Mouse (Mus musculus): ENCODE measurements around the gene Atxn7l3. TPM values are rescaled to one million over a fixed set of nuclear protein-coding genes. Genes with fewer than 3 reads are reported as not detected.

Atxn7l3 gene
- total RNA-seq, 2 experiments from 2014 or later = 236 to 242 TPM

- TF ChIP-seq CTCF (IDR thresholded peaks at IDR 0.05) = peak; percentile 19
- H3K27ac ChIP-seq = no peak overlapping the region
- DNase-seq (ENCODE audit: extremely low spot score in 1 of 2, low spot score in 2 of 2) = no peak
- intact Hi-C loops (cut with DNase I) = no loop called here
- no peak overlapping the region for H3K4me3 ChIP-seq
Observed at GRCm38 (mm10) chr11:102246871-102247270, 49.6 kb downstream of the Atxn7l3 start.

GRCm38 (mm10) chr11:102246273-102246635 lies 50.2 kb downstream of the Atxn7l3 start:
- DNase-seq (ENCODE audit: extremely low spot score in 1 of 2, low spot score in 2 of 2) = no peak
- TF ChIP-seq CTCF (IDR thresholded peaks at IDR 0.05) = no peak
- no peak overlapping the region for H3K4me3 ChIP-seq
- H3K27ac ChIP-seq = no peak overlapping the region
- intact Hi-C loops (cut with DNase I) = no loop called here

GRCm38 (mm10) chr11:102245581-102246272 lies 50.7 kb downstream of the Atxn7l3 start:
- intact Hi-C loops (cut with DNase I) = loop anchor here (1.0 kb wide), 2 partner anchors 29 to 44 kb away; no protein-coding TSS in a partner anchor
- Histone ChIP-seq H3K27ac (peak overlapping the region; percentile 0; the same call in 1 of the 2 replicates), H3K4me3 (peak overlapping the region; percentile 43)
- DNase-seq (ENCODE audit: extremely low spot score in 1 of 2, low spot score in 2 of 2) = peak in 1 of 2 experiments; percentile 29
- no peak for TF ChIP-seq CTCF (IDR thresholded peaks at IDR 0.05)

GRCm38 (mm10) chr11:102244926-102245449 lies 51.4 kb downstream of the Atxn7l3 start:
- intact Hi-C loops (cut with DNase I) = loop anchor here (1.0 kb wide), 2 partner anchors 29 to 44 kb away; no protein-coding TSS in a partner anchor
- no peak for TF ChIP-seq CTCF (IDR thresholded peaks at IDR 0.05)
- peak; percentile 85 to 87 for DNase-seq (ENCODE audit: extremely low spot score in 1 of 2, low spot score in 2 of 2)
- peak overlapping the region; percentile 0; the same call in 1 of the 2 replicates for H3K27ac ChIP-seq
- H3K4me3 ChIP-seq = peak overlapping the region; percentile 43

- H3K4me3 ChIP-seq = no peak overlapping the region
- TF ChIP-seq CTCF (IDR thresholded peaks at IDR 0.05) = peak; percentile 4
- no peak for DNase-seq (ENCODE audit: extremely low spot score in 1 of 2, low spot score in 2 of 2)
- intact Hi-C loops (cut with DNase I) = no loop called here
- H3K27ac ChIP-seq = no peak overlapping the region
Observed at GRCm38 (mm10) chr11:102241874-102242273, 54.6 kb downstream of the Atxn7l3 start.

GRCm38 (mm10) chr11:102241246-102241645 lies 55.2 kb downstream of the Atxn7l3 start:
- intact Hi-C loops (cut with DNase I) = no loop called here
- no peak for DNase-seq (ENCODE audit: extremely low spot score in 1 of 2, low spot score in 2 of 2)
- no peak for TF ChIP-seq CTCF (IDR thresholded peaks at IDR 0.05)
- Histone ChIP-seq H3K27ac (no peak overlapping the region), H3K4me3 (no peak overlapping the region)

- no peak for DNase-seq (ENCODE audit: extremely low spot score in 1 of 2, low spot score in 2 of 2)
- no peak overlapping the region for H3K4me3 ChIP-seq
- no peak for TF ChIP-seq CTCF (IDR thresholded peaks at IDR 0.05)
- H3K27ac ChIP-seq = no peak overlapping the region
- intact Hi-C loops (cut with DNase I) = no loop called here
Observed at GRCm38 (mm10) chr11:102240636-102241035, 55.8 kb downstream of the Atxn7l3 start.

Other genes with a start within 250 kb of the Atxn7l3 start
- gene Mpp2, start 208.1 kb downstream of the Atxn7l3 start, total RNA-seq (2021) = 100 to 1,000 TPM; 146 to 157 TPM
- not detected for gene Ppy, start 195.3 kb downstream of the Atxn7l3 start, total RNA-seq (2021)
- not detected for gene Pyy, start 188.8 kb downstream of the Atxn7l3 start, total RNA-seq (2021)
- under 1 TPM in 1 of 2 experiments, not detected in 1; 0.11 TPM for gene Nags, start 151.1 kb downstream of the Atxn7l3 start, total RNA-seq (2021)
- gene Tmem101, start 140.2 kb downstream of the Atxn7l3 start, total RNA-seq (2021) = 10 to 100 TPM; 20.8 to 23.0 TPM
- 10 to 100 TPM; 55.2 to 58.9 TPM for gene Lsm12, start 111.3 kb downstream of the Atxn7l3 start, total RNA-seq (2021)
- gene G6pc3, start 107.0 kb downstream of the Atxn7l3 start, total RNA-seq (2021) = 10 to 100 TPM; 62.9 to 69.8 TPM
- 100 to 1,000 TPM; 286 to 315 TPM for gene Hdac5, start 66.5 kb downstream of the Atxn7l3 start, total RNA-seq (2021)
- 1 to 10 TPM; 1.0 to 2.0 TPM for gene BC030867, start 47.7 kb downstream of the Atxn7l3 start, total RNA-seq (2021)
- gene Asb16, start 27.9 kb downstream of the Atxn7l3 start, total RNA-seq (2021) = 1 to 10 TPM; 1.2 to 1.4 TPM
- gene Tmub2, start 11.7 kb downstream of the Atxn7l3 start, total RNA-seq (2021) = 10 to 100 TPM; 66.6 to 74.4 TPM
- 100 to 1,000 TPM; 131 to 141 TPM for gene Ubtf, start 23.1 kb upstream of the Atxn7l3 start, total RNA-seq (2021)
- gene Slc4a1, start 69.6 kb upstream of the Atxn7l3 start, total RNA-seq (2021) = under 1 TPM; 0.16 to 0.43 TPM
- 100 to 1,000 TPM; 505 to 522 TPM for gene Rundc3a, start 96.8 kb upstream of the Atxn7l3 start, total RNA-seq (2021)
- 10 to 100 TPM; 65.7 to 68.6 TPM for gene Slc25a39, start 111.3 kb upstream of the Atxn7l3 start, total RNA-seq (2021)
- gene Grn, start 133.7 kb upstream of the Atxn7l3 start, total RNA-seq (2021) = 10 to 100 TPM; 58.1 to 66.2 TPM
- gene Fam171a2, start 151.1 kb upstream of the Atxn7l3 start, total RNA-seq (2021) = 100 to 1,000 TPM; 117 to 123 TPM
- gene Itga2b, start 173.5 kb upstream of the Atxn7l3 start, total RNA-seq (2021) = 1 to 10 TPM; 2.5 to 4.1 TPM